Mouse (Mus musculus): Measurements from ENCODE around the gene Cox7a2.

The Cox7a2 gene

DNA sequence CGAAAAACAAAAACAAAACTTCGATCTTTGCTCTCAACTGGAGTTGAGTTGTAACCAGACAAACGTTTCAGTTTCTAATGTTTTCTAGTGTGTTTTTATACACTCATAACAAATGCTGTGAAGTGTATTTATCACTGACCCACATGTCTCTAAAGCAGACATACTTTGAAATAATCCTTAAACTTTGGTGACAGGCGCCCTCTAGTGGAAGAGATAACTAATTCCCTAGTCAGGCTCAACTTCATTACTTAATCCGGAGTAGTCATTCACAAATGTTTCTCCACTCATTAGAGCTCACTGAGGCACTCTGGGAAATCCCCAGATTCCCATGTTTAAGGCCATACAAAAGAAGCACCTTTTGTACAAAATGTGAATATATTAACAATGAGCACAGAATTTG, 36.6 kb downstream of the Cox7a2 start:
- DNase-seq: peak; percentile 37 to 46

DNA sequence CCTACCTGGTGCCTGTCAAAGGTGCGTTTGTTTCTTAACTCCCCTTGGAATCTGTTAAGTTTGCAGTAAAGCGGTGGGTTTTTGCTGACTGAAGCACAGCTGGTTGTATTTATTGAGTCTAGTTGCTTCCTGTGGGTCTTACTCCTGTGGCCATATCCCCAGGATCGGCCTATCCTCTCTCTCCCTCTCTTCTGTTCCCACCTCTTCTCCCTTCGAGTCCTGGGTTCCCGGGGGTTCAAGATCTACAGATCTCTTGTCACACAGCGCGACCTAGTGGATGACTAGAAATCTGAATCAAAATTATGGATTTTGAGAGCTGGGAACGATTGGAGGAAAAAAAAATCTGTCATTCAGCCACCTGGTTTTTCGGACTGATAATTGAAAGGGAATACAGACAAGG, 38.6 kb downstream of the Cox7a2 start:
- no peak for DNase-seq

DNA sequence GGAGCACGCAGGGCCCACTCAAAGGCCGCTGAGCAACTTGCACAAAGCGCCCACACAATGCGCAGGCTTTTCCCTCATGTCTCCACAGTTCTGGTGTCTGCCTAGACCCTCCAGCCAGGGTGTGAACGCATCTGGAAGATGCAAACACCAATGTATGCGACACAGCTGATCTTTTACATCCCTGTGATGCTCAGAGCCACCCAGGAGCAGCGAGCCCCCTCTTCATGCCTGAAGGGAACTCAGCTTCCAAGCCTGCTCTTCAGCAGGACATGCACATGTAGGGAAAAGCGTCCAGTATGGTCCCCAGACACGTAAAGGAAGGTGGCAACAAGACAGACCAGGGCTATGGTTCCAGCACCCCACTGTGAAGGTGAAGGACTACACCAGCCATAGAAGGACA, 39.5 kb downstream of the Cox7a2 start:
- no peak for DNase-seq

DNA sequence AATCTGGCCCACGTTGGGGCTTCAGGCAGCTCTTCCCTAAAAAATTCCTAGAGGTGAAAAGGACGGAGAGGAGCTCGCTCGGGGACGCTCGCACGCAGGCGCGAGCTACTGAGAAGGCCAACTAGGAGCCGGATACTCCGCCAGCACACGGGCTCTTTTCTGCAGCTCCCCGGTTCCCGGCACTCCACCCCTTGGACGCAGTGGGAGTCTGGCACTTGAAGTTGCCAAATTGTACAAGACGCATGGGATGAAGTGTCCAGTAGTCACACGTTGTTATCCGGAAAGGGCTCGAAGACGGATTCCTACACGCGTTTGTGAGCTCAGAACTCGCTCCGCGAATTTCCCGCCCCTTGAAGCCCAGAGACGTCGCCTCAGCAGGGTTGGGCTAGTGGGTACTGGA, 40.2 kb downstream of the Cox7a2 start:
- peak in 1 of 2 experiments; percentile 12 for DNase-seq

DNA sequence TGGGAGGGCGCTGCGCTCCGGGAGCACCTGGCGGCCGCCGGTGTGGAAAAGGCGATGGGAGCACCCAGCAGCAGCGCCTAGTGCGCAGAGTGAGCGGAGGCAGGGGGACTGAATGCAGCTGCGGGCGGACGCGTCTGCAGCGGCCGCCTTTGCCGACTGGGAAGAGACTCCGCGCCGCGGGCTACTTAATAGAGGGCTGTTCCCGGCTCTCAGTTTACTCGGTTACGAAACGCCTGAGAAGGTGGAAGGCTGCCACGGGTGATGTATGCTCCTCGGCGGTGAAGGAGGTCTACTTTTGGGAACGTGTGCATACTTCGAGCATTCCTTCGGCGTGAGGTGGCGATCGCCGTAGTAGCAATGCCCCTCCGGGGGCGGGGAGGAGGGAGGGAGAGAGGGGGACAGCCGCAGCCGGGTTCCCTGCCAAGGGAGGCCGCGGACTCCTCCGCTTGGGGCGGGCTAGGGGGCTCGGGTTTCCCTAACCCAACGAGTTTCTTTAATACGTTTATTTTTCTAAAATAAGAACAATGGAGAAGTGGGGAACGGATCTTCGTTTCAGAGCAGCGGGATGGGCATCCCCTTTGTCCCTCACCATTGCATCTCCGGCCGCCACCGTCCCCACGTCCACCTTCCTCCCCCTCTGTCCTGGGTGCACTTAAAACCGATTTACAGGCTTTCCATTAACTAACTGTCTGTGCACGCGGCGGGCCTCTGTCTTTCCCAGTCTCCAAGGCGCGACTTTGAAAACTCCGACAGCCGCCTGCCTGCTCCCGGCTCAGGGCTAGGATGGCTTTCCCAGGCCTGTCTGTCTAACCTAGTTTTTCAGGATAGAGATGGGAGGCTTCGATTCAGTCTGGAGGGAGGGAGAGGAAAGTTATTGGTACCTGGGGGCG, 41.0 kb downstream of the Cox7a2 start, which contains the start of gene Col12a1:
Col12a1 (minus strand) TSS at position 351 of the 890 bp plus-strand sequence.
- peak; percentile 9 to 26 for DNase-seq

DNA sequence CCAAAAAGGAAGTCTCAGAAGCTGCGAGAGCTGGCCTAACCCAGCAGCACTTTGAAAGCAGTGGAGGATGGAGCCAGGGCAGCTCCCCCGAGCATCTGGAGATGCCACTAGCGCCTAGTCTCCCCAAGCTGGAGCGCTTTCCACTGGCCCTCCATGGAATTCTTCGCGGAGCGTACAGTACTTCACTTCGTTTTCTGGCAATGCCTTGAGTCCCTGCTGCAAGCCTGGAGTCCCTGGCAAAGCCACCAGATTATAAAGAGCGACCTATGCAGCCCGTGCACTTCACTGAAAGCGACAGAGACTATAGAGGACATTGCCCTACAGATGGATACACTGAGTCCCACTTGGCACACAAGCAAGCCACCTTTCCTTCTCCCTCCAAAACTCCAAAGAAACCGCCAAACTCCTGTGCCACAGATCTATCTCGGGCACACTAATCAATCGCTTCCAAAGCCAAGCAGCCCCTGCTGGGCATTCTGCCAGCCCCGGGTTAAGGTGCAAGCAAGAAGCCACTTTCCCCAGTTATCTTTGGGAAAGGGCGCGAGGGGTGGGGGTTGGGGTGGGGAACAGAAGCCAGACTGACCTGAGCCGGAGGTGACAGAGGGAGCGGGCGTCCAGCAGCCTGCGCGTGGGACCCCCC, 41.7 kb downstream of the Cox7a2 start:
- peak in 1 of 2 experiments; percentile 6 for DNase-seq

DNA sequence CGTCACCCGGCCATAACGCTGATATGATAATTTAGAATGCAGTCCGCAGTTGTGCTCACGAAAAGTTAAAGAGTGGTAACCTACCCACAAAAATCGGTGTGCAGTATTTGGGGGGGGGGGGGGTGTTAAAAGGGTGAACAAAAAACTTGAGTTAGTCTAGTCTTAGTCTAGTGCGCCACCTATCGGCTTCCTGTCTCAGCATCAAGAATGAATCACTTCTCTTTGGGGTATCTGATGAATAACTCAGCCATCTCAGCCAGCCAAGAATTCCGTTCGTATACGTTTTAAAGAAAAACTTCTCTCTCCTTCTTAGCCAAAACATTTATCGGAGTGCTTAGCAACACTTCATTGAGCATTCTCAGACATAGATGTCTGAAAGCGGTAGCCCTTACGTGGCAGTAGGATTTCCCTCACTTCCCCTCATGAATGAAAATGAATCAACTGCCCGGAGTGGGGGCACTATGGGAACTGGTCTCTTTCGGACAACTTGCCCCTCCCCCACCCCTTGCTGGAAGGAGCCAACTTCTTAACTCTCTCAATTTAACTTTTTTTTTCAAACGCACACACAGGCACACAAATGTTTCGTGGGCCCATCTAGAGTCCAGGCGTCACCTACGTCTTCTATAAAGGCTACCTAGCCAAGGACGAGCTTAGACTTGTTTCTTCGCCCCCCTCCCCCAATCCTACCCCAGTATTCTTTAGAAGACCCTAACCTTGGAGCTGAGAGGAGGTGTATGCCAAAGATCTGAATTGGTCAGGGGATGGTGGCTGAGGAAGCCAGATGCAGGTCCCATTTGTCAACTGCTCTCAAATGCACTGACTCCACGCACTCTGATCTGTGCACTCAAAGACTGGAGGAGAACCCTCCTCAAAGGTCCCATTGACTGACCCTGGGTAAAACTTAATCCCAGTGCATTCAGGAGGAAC, 42.5 kb downstream of the Cox7a2 start:
- DNase-seq: peak; percentile 54 to 61

DNA sequence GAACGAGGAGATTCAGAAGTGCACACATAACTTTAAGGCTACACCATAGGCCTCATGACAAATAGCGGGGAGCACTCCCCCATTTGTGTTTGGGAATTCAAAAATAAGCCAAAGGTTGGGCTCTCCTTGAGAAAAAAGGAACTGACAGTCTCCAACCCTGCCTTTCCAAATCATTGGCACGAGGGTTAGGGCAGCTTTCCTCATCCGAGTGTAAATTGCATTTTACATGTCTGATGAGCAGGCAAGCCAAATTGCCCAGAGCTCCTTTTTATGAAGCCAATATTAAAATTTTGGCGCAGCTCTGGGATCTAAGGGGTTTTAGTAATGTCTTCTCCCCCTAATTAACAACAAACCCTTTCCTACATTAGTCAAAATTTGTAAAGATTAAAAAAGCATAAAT, 43.2 kb downstream of the Cox7a2 start:
- DNase-seq: no peak

DNA sequence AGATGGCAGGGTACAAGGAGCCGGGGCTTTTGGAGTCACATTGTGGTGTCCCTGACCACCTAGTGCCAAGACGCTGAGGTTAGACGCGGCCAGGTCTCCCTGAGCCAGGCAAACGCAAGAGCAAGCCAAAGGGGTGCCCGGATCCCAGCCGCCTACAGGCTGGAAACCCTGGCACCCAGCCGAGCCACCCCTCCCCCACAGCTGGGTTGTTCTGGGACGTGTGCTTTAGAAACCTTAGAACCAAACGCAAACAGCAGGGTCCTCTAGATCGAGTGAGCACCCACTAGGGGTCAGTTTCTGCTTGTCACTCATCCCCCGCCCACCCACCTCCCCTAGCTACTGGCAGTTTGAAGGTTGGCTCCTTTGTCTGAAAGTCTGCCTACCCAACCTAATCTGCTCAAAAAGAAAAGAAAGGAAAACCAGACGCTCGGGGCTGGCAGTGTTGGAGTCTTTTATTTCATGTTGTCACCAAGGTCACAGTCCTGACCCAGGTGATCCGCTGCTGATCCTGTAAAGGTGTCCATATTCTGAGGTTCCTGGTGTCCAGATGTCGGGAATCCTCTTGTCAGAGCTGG, 45.1 kb downstream of the Cox7a2 start:
- no peak for DNase-seq
